Mouse (Mus musculus) megakaryocyte, embryonic 14.5 days (primary cell): ENCODE data around the gene Coq6.

Source experiments
- FLI1 ChIP-seq: IDR thresholded peaks from 2 replicates; pipeline ENCODE4 v1.6.1; 2012; ENCODE audit warnings: low read length, inconsistent platforms, mixed read lengths
- GATA1 ChIP-seq: IDR thresholded peaks from 3 replicates; pipeline ENCODE4 v1.6.1; 2012; ENCODE audit warnings: mixed read lengths, low read length, inconsistent platforms, borderline replicate concordance

DNA sequence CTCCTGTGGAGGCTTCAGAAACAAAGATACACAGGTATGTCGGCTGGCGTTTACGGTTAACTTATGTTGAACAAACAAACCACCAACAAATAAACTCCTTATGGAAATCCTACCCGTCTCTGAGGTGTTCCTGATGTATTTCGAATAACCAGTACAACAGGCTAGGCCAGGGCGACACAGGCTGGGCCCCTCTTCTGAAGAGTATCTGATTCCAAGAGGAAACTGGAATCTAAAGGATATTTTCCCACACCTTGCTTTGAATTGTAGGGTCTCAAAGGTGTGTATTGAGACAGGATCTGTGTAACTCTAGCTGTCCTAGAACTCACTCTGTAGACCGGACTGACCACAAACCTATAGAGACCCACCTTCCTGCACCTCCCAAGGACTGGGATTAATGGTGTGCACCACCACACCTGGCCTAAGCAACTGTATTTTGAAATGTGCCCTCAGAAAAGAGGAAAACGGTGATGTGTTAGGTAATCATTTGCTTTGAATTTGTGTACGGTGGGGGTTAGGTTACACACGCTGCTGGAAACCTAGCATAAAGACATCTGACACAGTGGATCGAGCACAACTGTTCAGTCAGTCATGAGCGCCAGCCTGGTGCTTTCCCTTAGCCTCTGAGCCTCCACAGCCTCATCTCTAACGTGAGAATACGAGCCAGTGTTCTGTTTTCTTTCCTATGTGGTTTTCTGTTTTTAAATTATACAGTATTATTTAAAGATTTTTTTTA is 35.7 kb downstream of the Coq6 start:
- TF ChIP-seq GATA1 (no peak), FLI1 (no peak)
